Mouse (Mus musculus) embryo, embryonic 10.5 days (tissue): ENCODE measurements around the gene Car10.

Source experiments
- DNase-seq: peaks from one replicate; pipeline ENCODE4 v3.0.0-alpha.2; 2015; ENCODE audit warnings: low spot score

Gene Car10

DNA sequence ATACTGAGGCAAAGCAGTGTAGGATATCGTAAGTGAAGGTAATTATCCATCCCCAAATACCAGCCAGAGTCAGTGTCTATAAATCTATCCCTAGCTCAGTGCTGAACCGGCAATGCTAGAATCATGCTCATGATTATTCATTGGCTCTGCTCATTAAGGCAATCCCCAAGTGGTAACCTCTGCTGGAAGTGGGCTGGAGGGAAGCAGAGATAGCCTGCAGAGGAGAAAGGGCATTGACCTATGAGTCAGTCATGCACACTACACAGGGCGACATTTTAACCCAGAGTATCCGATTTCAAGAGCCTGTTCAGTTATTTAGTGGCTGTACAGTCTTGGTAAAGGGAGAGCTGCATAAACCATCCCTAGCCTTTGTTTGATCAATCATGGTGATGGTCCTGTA is 402.6 kb downstream of the Car10 start:
- peak; percentile 70 for DNase-seq

- DNase-seq = no peak
Measured at GRCm38 (mm10) chr11:93501671-93502070, 403.8 kb downstream of the Car10 start.

GRCm38 (mm10) chr11:93502864-93503263 is 405.0 kb downstream of the Car10 start:
- DNase-seq = no peak

- DNase-seq = no peak
Measured at GRCm38 (mm10) chr11:93503469-93503868, 405.6 kb downstream of the Car10 start.

DNA sequence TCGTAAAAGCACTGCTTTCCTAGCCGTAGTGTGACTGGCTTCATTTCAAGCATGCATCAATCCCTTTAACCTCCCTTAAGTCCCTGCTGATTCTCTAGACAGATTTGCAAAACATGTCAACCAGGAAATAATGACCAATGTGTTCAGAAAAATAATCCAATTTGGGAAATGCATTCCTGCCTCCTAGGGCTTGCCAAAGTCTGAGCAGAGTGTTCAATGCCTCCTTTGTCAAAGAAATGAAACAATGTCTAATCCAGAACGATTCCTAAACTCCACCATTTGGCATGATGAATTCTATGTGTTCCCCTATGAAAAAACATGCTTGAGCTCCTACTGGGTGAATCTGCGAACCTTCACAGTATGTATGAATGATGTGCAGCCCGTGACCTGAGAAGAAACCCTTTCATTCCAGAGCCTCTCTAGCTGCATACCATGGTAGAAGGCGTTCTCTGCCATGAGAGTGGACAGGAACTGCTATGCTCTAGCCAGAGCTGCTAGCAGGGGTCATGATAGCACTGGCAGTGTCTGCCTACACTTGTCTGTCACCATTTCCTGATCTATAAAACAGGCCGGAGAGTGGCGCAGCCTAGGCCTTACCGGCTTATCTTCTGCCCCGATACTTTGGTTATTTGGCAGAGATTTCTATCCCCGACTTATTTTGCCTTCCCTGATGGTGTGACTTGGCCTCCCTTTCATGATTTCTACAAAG is 411.9 kb downstream of the Car10 start:
- DNase-seq = peak; percentile 27

GRCm38 (mm10) chr11:93512843-93513242 is 415.0 kb downstream of the Car10 start:
- DNase-seq = no peak

GRCm38 (mm10) chr11:93514396-93514795 is 416.6 kb downstream of the Car10 start:
- peak; percentile 39 for DNase-seq

DNA sequence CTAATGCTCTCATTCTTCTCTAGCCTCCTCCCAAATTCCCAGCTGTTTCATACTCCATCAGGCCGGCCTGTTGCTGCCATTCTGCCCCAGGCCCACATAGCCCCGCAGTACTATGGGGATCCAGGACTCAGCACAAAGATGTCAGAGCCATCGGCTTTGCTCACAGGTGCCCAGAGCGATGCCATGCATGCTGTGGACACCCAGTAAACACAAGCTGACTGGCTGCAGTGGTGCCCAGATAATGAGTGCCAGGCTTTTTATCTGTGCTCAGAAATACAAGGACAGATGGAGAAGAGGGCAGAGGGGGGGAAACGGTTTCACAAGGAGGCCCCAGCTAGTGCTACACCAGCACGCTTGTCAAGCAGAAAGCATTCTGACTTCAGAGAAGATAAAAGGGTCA is 417.7 kb downstream of the Car10 start:
- no peak for DNase-seq

DNA sequence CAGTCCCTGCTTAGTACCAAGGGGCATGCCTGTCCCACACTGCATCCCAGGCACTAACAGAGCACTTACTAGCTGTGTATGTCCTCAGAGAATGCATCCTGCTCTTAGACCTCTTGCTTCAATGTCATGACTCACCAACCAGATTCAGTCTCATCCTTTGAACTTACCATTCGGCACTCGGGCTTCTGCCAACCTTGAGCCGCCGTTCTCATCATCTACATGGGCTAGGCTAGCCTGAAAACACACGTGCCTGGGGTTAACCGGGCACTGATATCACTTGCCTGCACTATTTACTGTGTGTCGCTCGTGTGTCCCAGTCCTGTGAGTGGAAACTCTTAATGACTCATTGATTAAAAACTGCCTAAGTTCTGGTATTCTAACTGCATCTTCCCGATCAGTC is 418.4 kb downstream of the Car10 start:
- no peak for DNase-seq

GRCm38 (mm10) chr11:93516946-93517345 is 419.1 kb downstream of the Car10 start:
- DNase-seq = no peak

DNA sequence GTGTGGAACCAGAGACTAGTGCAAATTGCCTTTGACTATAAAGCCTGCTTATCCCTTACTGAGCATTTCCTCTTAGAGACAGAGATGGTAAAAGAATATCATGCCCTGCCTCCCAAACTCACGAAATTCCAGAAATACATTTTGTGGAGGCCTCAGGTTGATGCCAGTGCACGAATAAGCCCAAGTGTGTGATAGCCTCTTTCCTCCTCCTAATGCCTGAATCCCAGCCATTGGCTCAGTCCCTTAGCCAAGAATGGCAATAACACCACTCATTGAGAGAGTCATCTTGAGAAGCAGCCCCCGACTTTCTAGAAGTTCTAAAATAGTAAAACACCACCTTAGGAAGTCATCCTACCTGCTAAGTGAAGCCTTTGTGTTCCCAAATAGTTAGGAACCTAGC is 424.7 kb downstream of the Car10 start:
- DNase-seq = no peak

GRCm38 (mm10) chr11:93525921-93526320 is 428.1 kb downstream of the Car10 start:
- no peak for DNase-seq

DNA sequence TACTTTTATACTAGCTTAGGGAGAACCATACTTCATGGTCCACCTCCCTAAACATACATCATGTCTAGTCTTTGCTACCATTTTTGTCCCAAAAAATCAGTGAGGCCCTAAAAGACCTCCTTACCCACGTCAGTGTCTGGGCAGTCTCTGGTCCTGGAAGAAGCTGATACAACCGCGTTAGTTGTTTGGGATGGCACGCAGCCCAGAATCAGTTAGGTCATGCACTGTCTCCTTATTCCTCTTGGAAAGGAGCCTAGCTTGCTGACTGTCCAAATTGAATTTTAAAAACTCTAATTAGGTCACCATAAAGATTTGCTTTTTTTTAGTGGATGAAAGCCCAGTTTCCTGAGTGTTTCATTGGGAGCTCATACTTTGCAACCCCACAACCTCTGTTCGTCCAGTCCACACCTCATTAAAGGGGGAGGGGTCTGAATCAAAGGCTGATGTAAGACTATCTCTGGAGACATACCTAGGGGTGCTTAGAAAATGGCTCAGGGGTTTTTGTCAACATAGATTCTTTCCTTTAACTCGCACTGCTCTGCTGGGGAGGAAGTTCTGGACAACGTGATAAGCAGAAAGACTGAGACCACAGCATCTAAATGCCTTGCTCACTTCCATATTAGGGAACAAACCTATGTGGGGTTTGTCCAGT is 433.3 kb downstream of the Car10 start:
- no peak for DNase-seq

DNA sequence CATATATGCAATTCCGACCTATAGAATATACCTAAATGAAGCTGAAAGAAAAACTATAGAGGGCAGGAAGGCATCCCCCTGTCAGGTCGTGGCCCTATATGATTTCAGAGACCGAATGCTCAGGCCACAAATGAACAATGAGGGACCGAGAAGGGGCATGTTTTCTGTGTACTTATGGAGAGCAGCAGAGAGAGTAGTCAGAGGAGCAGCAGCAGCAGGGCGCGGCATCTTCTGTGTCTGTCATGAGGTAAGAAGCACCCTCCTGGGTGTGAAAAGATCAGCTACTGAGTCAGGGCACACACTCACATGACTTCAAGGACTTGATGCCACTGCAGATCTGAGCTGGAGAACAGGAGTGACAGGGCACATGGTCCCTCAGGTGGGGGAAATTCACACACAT is 438.4 kb downstream of the Car10 start:
- no peak for DNase-seq

DNA sequence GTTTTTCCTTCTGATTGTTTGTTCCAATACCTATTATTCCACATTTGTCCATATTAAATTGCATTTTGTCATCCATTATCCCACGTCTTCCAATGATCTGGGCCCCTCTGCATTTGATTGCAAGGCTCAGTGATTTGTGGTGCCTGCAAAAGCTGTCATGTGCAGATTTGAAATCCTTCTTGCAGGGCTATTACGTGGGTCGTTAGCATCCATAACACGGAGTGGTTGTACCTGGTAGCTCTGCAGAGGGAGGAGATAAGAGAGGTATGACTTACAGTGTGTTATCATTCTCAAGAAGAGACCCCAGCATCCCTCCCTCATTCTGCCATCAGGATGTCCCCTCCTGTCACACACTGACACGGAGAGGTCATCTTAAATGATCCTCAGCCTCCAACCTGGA is 451.1 kb downstream of the Car10 start:
- no peak for DNase-seq

- peak; percentile 77 for DNase-seq
Measured at GRCm38 (mm10) chr11:93550908-93551307, 453.1 kb downstream of the Car10 start.

- DNase-seq = no peak
Measured at GRCm38 (mm10) chr11:93559118-93559517, 461.3 kb downstream of the Car10 start.

GRCm38 (mm10) chr11:93560570-93560969 is 462.7 kb downstream of the Car10 start:
- DNase-seq = no peak

- DNase-seq = no peak
Measured at GRCm38 (mm10) chr11:93562330-93562865, 464.6 kb downstream of the Car10 start.

GRCm38 (mm10) chr11:93565756-93566155 is 467.9 kb downstream of the Car10 start:
- no peak for DNase-seq

DNA sequence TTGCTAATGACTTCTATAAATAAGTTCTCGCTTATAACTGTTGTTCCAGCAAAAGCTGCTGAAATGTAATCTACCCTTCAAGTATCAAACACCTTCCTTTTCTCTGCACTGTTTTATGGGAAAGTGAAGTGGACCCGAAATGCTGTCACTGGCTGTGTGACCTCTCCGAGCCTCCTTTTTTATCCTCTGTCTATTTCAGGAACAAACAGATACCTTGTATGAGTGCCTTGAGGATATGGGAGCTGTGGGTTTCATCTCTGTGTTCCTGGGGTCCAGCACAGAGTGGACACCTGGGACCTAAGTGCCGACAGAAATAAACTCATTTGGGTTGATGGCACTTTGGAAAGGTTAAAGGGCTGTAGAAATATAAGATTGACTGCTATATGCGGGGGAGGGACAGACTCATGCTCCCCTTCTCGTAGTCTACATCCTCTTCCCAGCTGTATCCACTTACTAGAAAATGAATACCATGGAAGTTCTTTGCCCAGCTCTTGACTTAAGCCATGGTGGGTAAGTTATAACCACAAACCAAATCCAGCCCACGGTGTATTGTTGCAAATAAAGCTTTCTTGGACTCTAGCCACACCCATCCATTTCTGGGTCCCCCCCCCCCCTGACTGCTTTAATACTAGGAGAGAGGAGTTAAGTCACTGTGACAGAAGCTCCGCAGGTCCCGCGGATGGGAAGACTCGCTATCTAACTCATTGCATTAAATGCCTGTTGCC is 474.3 kb downstream of the Car10 start:
- DNase-seq = no peak

GRCm38 (mm10) chr11:93577441-93577840 is 479.6 kb downstream of the Car10 start:
- DNase-seq = no peak

GRCm38 (mm10) chr11:93579626-93580025 is 481.8 kb downstream of the Car10 start:
- DNase-seq = no peak
